Mouse (Mus musculus): ENCODE data around the gene Btbd18.

Btbd18 gene

GRCm38 (mm10) chr2:84703497-84703896, 44.6 kb downstream of the Btbd18 start:
- no peak for DNase-seq (ENCODE audit: low spot score)

GRCm38 (mm10) chr2:84704329-84704728, 45.5 kb downstream of the Btbd18 start:
- no peak for DNase-seq (ENCODE audit: low spot score)

- DNase-seq (ENCODE audit: low spot score) = no peak
Measured at GRCm38 (mm10) chr2:84705295-84705694, 46.4 kb downstream of the Btbd18 start.

GRCm38 (mm10) chr2:84707523-84707922, 48.6 kb downstream of the Btbd18 start:
- DNase-seq (ENCODE audit: low spot score) = no peak

GRCm38 (mm10) chr2:84711898-84712297, 53.0 kb downstream of the Btbd18 start:
- DNase-seq (ENCODE audit: low spot score) = no peak

- no peak for DNase-seq (ENCODE audit: low spot score)
Measured at GRCm38 (mm10) chr2:84714422-84714810, 55.5 kb downstream of the Btbd18 start.

- peak; percentile 97 for DNase-seq (ENCODE audit: low spot score)
Measured at GRCm38 (mm10) chr2:84714811-84715561, 56.1 kb downstream of the Btbd18 start, which contains the start of gene Zdhhc5. Gene Zdhhc5, minus strand, starts transcription at chr2:84715180.

- DNase-seq (ENCODE audit: low spot score) = peak; percentile 94
Measured at GRCm38 (mm10) chr2:84715562-84716361, 56.9 kb downstream of the Btbd18 start.

- DNase-seq (ENCODE audit: low spot score) = no peak
Measured at GRCm38 (mm10) chr2:84716423-84717355, 57.8 kb downstream of the Btbd18 start.

GRCm38 (mm10) chr2:84717357-84717756, 58.5 kb downstream of the Btbd18 start:
- no peak for DNase-seq (ENCODE audit: low spot score)
